Mouse (Mus musculus) cortical plate, adult 2 months (tissue): Measurements from ENCODE around the gene Tpx2.

Source experiments
- CTCF ChIP-seq: fragments of 200-500 bp; IDR thresholded peaks from 2 replicates; pipeline ENCODE4 v1.5.1; 2011; ENCODE audit warnings: mild to moderate bottlenecking, control low read depth, low read length; ENCODE audit not compliant: insufficient read depth; ENCODE audit errors: extremely low read depth
- POLR2A ChIP-seq: fragments of 200-500 bp; IDR thresholded peaks from 2 replicates; pipeline ENCODE4 v1.6.1; 2011; ENCODE audit warnings: mild to moderate bottlenecking, low read length, control low read depth; ENCODE audit not compliant: insufficient read depth; ENCODE audit errors: extremely low read depth

- TF ChIP-seq CTCF (no peak), POLR2A (no peak)
These were observed 56.4 kb downstream of the Tpx2 start for GRCm38 (mm10) chr2:152904127-152904643.
